Mouse (Mus musculus): ENCODE data around the gene Ttc38. TPM values are rescaled to one million over a fixed set of nuclear protein-coding genes. Genes with fewer than 3 reads are reported as not detected.

Gene Ttc38
- total RNA-seq, 2 experiments from 2014 or later = 4.4 to 7.3 TPM

GRCm38 (mm10) chr15:85889235-85889634 lies 57.1 kb downstream of the Ttc38 start:
- no peak for DNase-seq (ENCODE audit: extremely low spot score in 1 of 2, low spot score in 1 of 2)

GRCm38 (mm10) chr15:85891971-85892370 lies 59.9 kb downstream of the Ttc38 start:
- no peak for DNase-seq (ENCODE audit: extremely low spot score in 1 of 2, low spot score in 1 of 2)

- DNase-seq (ENCODE audit: extremely low spot score in 1 of 2, low spot score in 1 of 2) = no peak
Observed at GRCm38 (mm10) chr15:85892498-85893118, 60.5 kb downstream of the Ttc38 start.

- no peak for DNase-seq (ENCODE audit: extremely low spot score in 1 of 2, low spot score in 1 of 2)
Observed at GRCm38 (mm10) chr15:85893871-85894270, 61.8 kb downstream of the Ttc38 start.

GRCm38 (mm10) chr15:85896284-85896683 lies 64.2 kb downstream of the Ttc38 start:
- DNase-seq (ENCODE audit: extremely low spot score in 1 of 2, low spot score in 1 of 2) = peak; percentile 77 to 98

- DNase-seq (ENCODE audit: extremely low spot score in 1 of 2, low spot score in 1 of 2) = no peak
Observed at GRCm38 (mm10) chr15:85897113-85897512, 65.0 kb downstream of the Ttc38 start.

GRCm38 (mm10) chr15:85899396-85899795 lies 67.3 kb downstream of the Ttc38 start:
- no peak for DNase-seq (ENCODE audit: extremely low spot score in 1 of 2, low spot score in 1 of 2)

- no peak for DNase-seq (ENCODE audit: extremely low spot score in 1 of 2, low spot score in 1 of 2)
Observed at GRCm38 (mm10) chr15:85900318-85900717, 68.2 kb downstream of the Ttc38 start.

- DNase-seq (ENCODE audit: extremely low spot score in 1 of 2, low spot score in 1 of 2) = no peak
Observed at GRCm38 (mm10) chr15:85900801-85901200, 68.7 kb downstream of the Ttc38 start.

GRCm38 (mm10) chr15:85902505-85902904 lies 70.4 kb downstream of the Ttc38 start:
- DNase-seq (ENCODE audit: extremely low spot score in 1 of 2, low spot score in 1 of 2) = no peak

- no peak for DNase-seq (ENCODE audit: extremely low spot score in 1 of 2, low spot score in 1 of 2)
Observed at GRCm38 (mm10) chr15:85903826-85904225, 71.7 kb downstream of the Ttc38 start.

Other genes starting within 250 kb of the Ttc38 start
- 10 to 100 TPM; 45.3 to 46.9 TPM for gene Wnt7b, start 249.8 kb upstream of the Ttc38 start, total RNA-seq (2021)
- gene Ppara, start 97.3 kb upstream of the Ttc38 start, total RNA-seq (2021) = 1 to 10 TPM; 3.1 to 3.3 TPM
- gene Cdpf1, start 20.6 kb upstream of the Ttc38 start, total RNA-seq (2021) = 10 to 100 TPM; 22.6 to 23.7 TPM
- under 1 TPM; 0.52 to 0.54 TPM for gene Pkdrej, start 10.6 kb upstream of the Ttc38 start, total RNA-seq (2021)
- under 1 TPM; 0.64 to 0.92 TPM for gene Gtse1, start 27.4 kb downstream of the Ttc38 start, total RNA-seq (2021)
- 10 to 100 TPM; 25.0 to 37.2 TPM for gene Trmu, start 47.0 kb downstream of the Ttc38 start, total RNA-seq (2021)
- 1 to 10 TPM; 4.5 to 6.1 TPM for gene Celsr1, start 201.5 kb downstream of the Ttc38 start, total RNA-seq (2021)
- 10 to 100 TPM; 25.9 to 27.7 TPM for gene Gramd4, start 225.4 kb downstream of the Ttc38 start, total RNA-seq (2021)